Mouse (Mus musculus) bone marrow macrophage, adult 2 months (primary cell): Measurements from ENCODE around the gene Rps6ka5. TPM values are rescaled to one million over a fixed set of nuclear protein-coding genes. Genes with fewer than 3 reads are reported as not detected.

Experiments used
- H3K27ac ChIP-seq: 2 replicates; pipeline ENCODE4 v1.5.1; 2012; ENCODE audit warnings: low read depth, low read length; ENCODE audit not compliant: insufficient read depth
- H3K4me1 ChIP-seq: 2 replicates; pipeline ENCODE4 v1.6.1; 2012; ENCODE audit warnings: low read length; ENCODE audit not compliant: control insufficient read depth, insufficient read depth
- H3K4me3 ChIP-seq: 2 replicates; pipeline ENCODE4 v1.5.1; 2012; ENCODE audit warnings: mild to moderate bottlenecking, low read length, moderate library complexity; ENCODE audit not compliant: insufficient read depth
- CTCF ChIP-seq: IDR thresholded peaks from 2 replicates; pipeline ENCODE4 v1.5.1; 2012; ENCODE audit warnings: low read depth, mild to moderate bottlenecking, low read length, moderate library complexity
- POLR2A ChIP-seq: IDR thresholded peaks from 2 replicates; pipeline ENCODE4 v1.6.1; 2012; ENCODE audit warnings: mild to moderate bottlenecking, low read depth, low read length, borderline replicate concordance
- polyA plus RNA-seq: library from polyadenylated mRNA; stranded (reverse); fragments of >200 nt; gene quantifications from 2 replicates; pipeline ENCODE4 v1.2.4, GENCODE M21; 2012; ENCODE audit not compliant: missing spikeins, insufficient read depth, insufficient read length

The Rps6ka5 gene
- polyA plus RNA-seq, 1 experiment, result 15.0 TPM

- TF ChIP-seq CTCF (no peak), POLR2A (no peak)
- Histone ChIP-seq H3K4me3 (no peak overlapping the region), H3K27ac (no peak overlapping the region), H3K4me1 (peaks cover 24% of the 10 kb centered on the region)
Measured at GRCm38 (mm10) chr12:100727891-100728290, 1.1 kb upstream of the Rps6ka5 start.

GRCm38 (mm10) chr12:100725458-100725786 lies 1.4 kb downstream of the Rps6ka5 start:
- Histone ChIP-seq H3K27ac (peak overlapping the region; percentile 9; the same call in 1 of the 2 replicates), H3K4me1 (peaks cover 22% of the 10 kb centered on the region), H3K4me3 (peak overlapping the region; percentile 46)
- TF ChIP-seq CTCF (no peak), POLR2A (no peak)

- TF ChIP-seq POLR2A, result no peak
- no peak for TF ChIP-seq CTCF
- Histone ChIP-seq H3K4me1 (peaks cover 17% of the 10 kb centered on the region), H3K4me3 (peak overlapping the region; percentile 87), H3K27ac (peak overlapping the region; percentile 64)
Measured at GRCm38 (mm10) chr12:100724606-100725457, 2.0 kb downstream of the Rps6ka5 start.

GRCm38 (mm10) chr12:100724182-100724581 lies 2.6 kb downstream of the Rps6ka5 start:
- peak overlapping the region; percentile 87 for H3K4me3 ChIP-seq
- H3K27ac ChIP-seq, result no peak overlapping the region
- H3K4me1 ChIP-seq, result peaks cover 13% of the 10 kb centered on the region
- TF ChIP-seq CTCF (no peak), POLR2A (no peak)

GRCm38 (mm10) chr12:100720801-100721200 lies 6.0 kb downstream of the Rps6ka5 start:
- Histone ChIP-seq H3K4me1 (peaks cover 15% of the 10 kb centered on the region), H3K4me3 (no peak overlapping the region), H3K27ac (no peak overlapping the region)
- TF ChIP-seq POLR2A (no peak), CTCF (no peak)

GRCm38 (mm10) chr12:100717446-100717845 lies 9.3 kb downstream of the Rps6ka5 start:
- no peak for TF ChIP-seq POLR2A
- no peak for TF ChIP-seq CTCF
- no peak overlapping the region for H3K4me3 ChIP-seq
- no peak overlapping the region for H3K27ac ChIP-seq
- H3K4me1 ChIP-seq, result peaks cover 7% of the 10 kb centered on the region

- Histone ChIP-seq H3K27ac (no peak overlapping the region), H3K4me3 (no peak overlapping the region), H3K4me1 (peaks cover 7% of the 10 kb centered on the region)
- no peak for TF ChIP-seq CTCF
- TF ChIP-seq POLR2A, result no peak
Measured at GRCm38 (mm10) chr12:100716969-100717368, 9.8 kb downstream of the Rps6ka5 start.

- Histone ChIP-seq H3K27ac (no peak overlapping the region), H3K4me3 (no peak overlapping the region)
- no peak for TF ChIP-seq CTCF
- TF ChIP-seq POLR2A, result no peak
Measured at GRCm38 (mm10) chr12:100711819-100712218, 15.0 kb downstream of the Rps6ka5 start.

GRCm38 (mm10) chr12:100711116-100711691 lies 15.6 kb downstream of the Rps6ka5 start:
- Histone ChIP-seq H3K27ac (no peak overlapping the region), H3K4me3 (no peak overlapping the region), H3K4me1 (peaks cover 2% of the 10 kb centered on the region; the same call in 1 of the 2 replicates)
- no peak for TF ChIP-seq CTCF
- no peak for TF ChIP-seq POLR2A

More at GRCm38 (mm10) chr12:100711819-100712218, 15.0 kb downstream of the Rps6ka5 start:
- H3K4me1 ChIP-seq, result peaks cover 3% of the 10 kb centered on the region; the same call in 1 of the 2 replicates

- Histone ChIP-seq H3K4me1 (peaks cover 2% of the 10 kb centered on the region; the same call in 1 of the 2 replicates), H3K27ac (no peak overlapping the region), H3K4me3 (no peak overlapping the region)
- no peak for TF ChIP-seq POLR2A
- no peak for TF ChIP-seq CTCF
Measured at GRCm38 (mm10) chr12:100710432-100710831, 16.4 kb downstream of the Rps6ka5 start.

- TF ChIP-seq CTCF, result no peak
- TF ChIP-seq POLR2A, result no peak
- no peak overlapping the region for H3K4me3 ChIP-seq
- H3K27ac ChIP-seq, result no peak overlapping the region
- H3K4me1 ChIP-seq, result peaks cover 4% of the 10 kb centered on the region; the same call in 1 of the 2 replicates
Measured at GRCm38 (mm10) chr12:100707312-100707711, 19.5 kb downstream of the Rps6ka5 start.
